Mouse (Mus musculus) ES-E14 (cell line): Measurements from ENCODE around the gene Dcps.

Source experiments
- CHD2 ChIP-seq: IDR thresholded peaks from 2 replicates; pipeline ENCODE4 v1.6.1; 2014; ENCODE audit warnings: mild to moderate bottlenecking, low read depth, low read length, inconsistent platforms
- MAFK ChIP-seq: IDR thresholded peaks from 2 replicates; pipeline ENCODE4 v1.6.1; 2014; ENCODE audit warnings: mild to moderate bottlenecking, low read depth, low read length, inconsistent platforms; ENCODE audit not compliant: insufficient read depth

DNA sequence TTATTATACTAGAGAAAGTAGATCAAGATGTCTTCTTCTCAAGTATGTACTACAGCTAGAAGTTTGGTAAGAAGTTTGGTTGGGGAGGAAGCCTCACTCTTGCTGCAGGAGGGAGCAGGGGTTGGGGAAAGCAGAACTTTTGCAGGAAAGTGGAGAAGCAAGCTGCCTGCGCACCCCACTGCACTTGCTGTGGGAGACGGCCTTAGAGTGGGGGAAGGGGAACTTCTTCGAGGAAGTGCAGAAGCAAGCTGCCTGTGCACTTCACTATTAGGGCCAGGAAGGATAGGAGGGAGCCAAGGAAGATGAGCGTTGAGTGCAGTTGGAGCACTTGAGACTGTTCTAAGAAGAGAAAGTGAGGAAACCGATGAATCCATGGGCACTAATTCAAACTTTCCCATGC, 7.5 kb upstream of the Dcps start:
- TF ChIP-seq CHD2: no peak
- no peak for TF ChIP-seq MAFK
